Mouse (Mus musculus): ENCODE measurements around the gene Gm21725.
"Not testable (repeated sequence)": the region's sequence is repeated elsewhere in the genome, so short reads cannot be mapped to it uniquely, and the experiment has no call there.

Gm21725 gene

GRCm38 (mm10) chrY:13348963-13349362 lies at the start of gene Gm21725:
Gm21725 (minus strand) TSS chrY:13349063.
- DNase-seq (ENCODE audit: low spot score in 2 of 2): not testable (repeated sequence)
